Mouse (Mus musculus): ENCODE results near the gene Wnt9a. TPM values are rescaled to one million over a fixed set of nuclear protein-coding genes. Genes with fewer than 3 reads are reported as not detected.

Wnt9a gene
- polyA plus RNA-seq, 1 experiment = 6.8 TPM

GRCm38 (mm10) chr11:59379547-59379946 is 72.8 kb downstream of the Wnt9a start:
- no peak overlapping the region for H3K9ac ChIP-seq (ENCODE audit: low read depth, poor library complexity, severe bottlenecking)
- no peak for TF ChIP-seq POLR2A (IDR thresholded peaks at IDR 0.05; ENCODE audit: insufficient read depth, low read length)
- TF ChIP-seq CTCF (IDR thresholded peaks at IDR 0.05; ENCODE audit: low read depth, low read length) = no peak
- no peak for TF ChIP-seq EP300 (IDR thresholded peaks at IDR 0.05; ENCODE audit: insufficient read depth, low read depth, low read length)
- peaks cover 1% of the 10 kb centered on the region for H3K4me1 ChIP-seq (ENCODE audit: control insufficient read depth, insufficient read depth, low read length)
- peak overlapping the region; percentile 39 for H3K27ac ChIP-seq (ENCODE audit: insufficient read depth, low read length)
- H3K36me3 ChIP-seq (ENCODE audit: control insufficient read depth, insufficient read depth, low read length, poor library complexity, severe bottlenecking) = no peaks in the 10 kb centered on the region
- no peaks in the 10 kb centered on the region for H3K27me3 ChIP-seq (ENCODE audit: control insufficient read depth, insufficient read depth, low read length, poor library complexity, severe bottlenecking)
- no peak overlapping the region for H3K4me3 ChIP-seq (ENCODE audit: low read depth, low read length)
- no peaks in the 10 kb centered on the region; the same call in 1 of the 2 replicates for H3K9me3 ChIP-seq (replicated peaks; ENCODE audit: control insufficient read depth, insufficient read depth, low read length, poor library complexity, severe bottlenecking)

Other genes with a start within 250 kb of the Wnt9a start
- 0.35 and 1.3 TPM in 2 replicates for gene Obscn, start 170.5 kb upstream of the Wnt9a start, polyA plus RNA-seq (2011; ENCODE audit: insufficient read depth, insufficient read length, low read depth, missing spikeins)
- gene Iba57, start 143.2 kb upstream of the Wnt9a start, polyA plus RNA-seq (2011; ENCODE audit: insufficient read depth, insufficient read length, low read depth, missing spikeins) = 3.0 and 4.0 TPM in 2 replicates
- gene Gjc2, start 123.7 kb upstream of the Wnt9a start, polyA plus RNA-seq (2011; ENCODE audit: insufficient read depth, insufficient read length, low read depth, missing spikeins) = not detected in 2 replicates
- gene Guk1, start 114.7 kb upstream of the Wnt9a start, polyA plus RNA-seq (2011; ENCODE audit: insufficient read depth, insufficient read length, low read depth, missing spikeins) = 54.0 and 54.9 TPM in 2 replicates
- 41.7 and 48.2 TPM in 2 replicates for gene Mrpl55, start 104.4 kb upstream of the Wnt9a start, polyA plus RNA-seq (2011; ENCODE audit: insufficient read depth, insufficient read length, low read depth, missing spikeins)
- gene 2310033P09Rik, start 98.6 kb upstream of the Wnt9a start, polyA plus RNA-seq (2011; ENCODE audit: insufficient read depth, insufficient read length, low read depth, missing spikeins) = 14.3 and 15.3 TPM in 2 replicates
- gene Arf1, start 78.7 kb upstream of the Wnt9a start, polyA plus RNA-seq (2011; ENCODE audit: insufficient read depth, insufficient read length, low read depth, missing spikeins) = 375 and 376 TPM in 2 replicates
- 0.36 and 0.64 TPM in 2 replicates for gene Wnt3a, start 16.2 kb upstream of the Wnt9a start, polyA plus RNA-seq (2011; ENCODE audit: insufficient read depth, insufficient read length, low read depth, missing spikeins)
- 0.48 TPM in 1 of 2 replicates, not detected in the other for gene Prss38, start 68.7 kb downstream of the Wnt9a start, polyA plus RNA-seq (2011; ENCODE audit: insufficient read depth, insufficient read length, low read depth, missing spikeins)
- gene Jmjd4, start 143.1 kb downstream of the Wnt9a start, polyA plus RNA-seq (2011; ENCODE audit: insufficient read depth, insufficient read length, low read depth, missing spikeins) = 12.6 and 13.7 TPM in 2 replicates
- 70.4 and 78.6 TPM in 2 replicates for gene Snap47, start 144.3 kb downstream of the Wnt9a start, polyA plus RNA-seq (2011; ENCODE audit: insufficient read depth, insufficient read length, low read depth, missing spikeins)
- gene Zfp867, start 165.5 kb downstream of the Wnt9a start, polyA plus RNA-seq (2011; ENCODE audit: insufficient read depth, insufficient read length, low read depth, missing spikeins) = 7.5 and 9.4 TPM in 2 replicates
- 52.5 and 56.8 TPM in 2 replicates for gene Zkscan17, start 219.8 kb downstream of the Wnt9a start, polyA plus RNA-seq (2011; ENCODE audit: insufficient read depth, insufficient read length, low read depth, missing spikeins)
- 0.17 TPM in 1 of 2 replicates, not detected in the other for gene Nlrp3, start 234.6 kb downstream of the Wnt9a start, polyA plus RNA-seq (2011; ENCODE audit: insufficient read depth, insufficient read length, low read depth, missing spikeins)